Mouse (Mus musculus) thymus, adult 18-20 months (tissue): ENCODE measurements around the gene Cnbd2.
A peak's percentile ranks its signal among the peaks of the same experiment; 100 is the strongest.
"Not testable (repeated sequence)": the region's sequence is repeated elsewhere in the genome, so short reads cannot be mapped to it uniquely, and the experiment has no call there.

Source experiments
- DNase-seq, 2 experiments: peaks; one replicate each; pipeline ENCODE4 v3.0.0; 2022; ENCODE audit warnings: mixed read lengths in 2 of 2

Cnbd2 gene

GRCm38 (mm10) chr2:156393155-156393828 lies 81.2 kb downstream of the Cnbd2 start:
- DNase-seq, result no peak

- DNase-seq, result no peak
Observed at GRCm38 (mm10) chr2:156394282-156394681, 82.2 kb downstream of the Cnbd2 start.

GRCm38 (mm10) chr2:156396096-156396495 lies 84.0 kb downstream of the Cnbd2 start:
- DNase-seq, result no peak

GRCm38 (mm10) chr2:156397988-156398387 lies 85.9 kb downstream of the Cnbd2 start:
- no peak for DNase-seq

GRCm38 (mm10) chr2:156399485-156399884 lies 87.4 kb downstream of the Cnbd2 start:
- no peak for DNase-seq

- DNase-seq, result peak; percentile 12 to 42
Observed at GRCm38 (mm10) chr2:156401331-156401730, 89.2 kb downstream of the Cnbd2 start.

GRCm38 (mm10) chr2:156402036-156402435 lies 89.9 kb downstream of the Cnbd2 start:
- no peak for DNase-seq

- no peak for DNase-seq
Observed at GRCm38 (mm10) chr2:156406987-156407386, 94.9 kb downstream of the Cnbd2 start.

GRCm38 (mm10) chr2:156408168-156408567 lies 96.1 kb downstream of the Cnbd2 start:
- DNase-seq, result no peak

- not testable (repeated sequence) for DNase-seq
Observed at GRCm38 (mm10) chr2:156411348-156411747, 99.2 kb downstream of the Cnbd2 start.

- no peak for DNase-seq
Observed at GRCm38 (mm10) chr2:156414996-156415395, 102.9 kb downstream of the Cnbd2 start.

GRCm38 (mm10) chr2:156415674-156416073 lies 103.6 kb downstream of the Cnbd2 start:
- DNase-seq, result no peak

- no peak for DNase-seq
Observed at GRCm38 (mm10) chr2:156417194-156417593, 105.1 kb downstream of the Cnbd2 start.

GRCm38 (mm10) chr2:156418467-156418866 lies 106.4 kb downstream of the Cnbd2 start:
- no peak for DNase-seq

GRCm38 (mm10) chr2:156420327-156420693 lies 108.2 kb downstream of the Cnbd2 start:
- DNase-seq, result no peak

GRCm38 (mm10) chr2:156420694-156421380 lies 108.7 kb downstream of the Cnbd2 start, which contains the start of gene Epb41l1:
Gene Epb41l1 (plus strand): TSS chr2:156420909.
- peak in 1 of 2 experiments; percentile 16 for DNase-seq

GRCm38 (mm10) chr2:156421381-156422110 lies 109.4 kb downstream of the Cnbd2 start:
- DNase-seq, result peak; percentile 19 to 44

- DNase-seq, result no peak
Observed at GRCm38 (mm10) chr2:156422631-156423030, 110.5 kb downstream of the Cnbd2 start.

- no peak for DNase-seq
Observed at GRCm38 (mm10) chr2:156423672-156424071, 111.6 kb downstream of the Cnbd2 start.
